Mouse (Mus musculus) megakaryocyte, embryonic 14.5 days (primary cell): Measurements from ENCODE around the gene Toe1. TPM values are rescaled to one million over a fixed set of nuclear protein-coding genes. Genes with fewer than 3 reads are reported as not detected.

Experiments
- H3K27me3 ChIP-seq: replicated peaks from 2 replicates; pipeline ENCODE3; 2012; ENCODE audit warnings: inconsistent platforms
- H3K36me3 ChIP-seq: replicated peaks from 2 replicates; pipeline ENCODE3; 2012; ENCODE audit warnings: low read length, inconsistent platforms, mixed read lengths
- H3K4me1 ChIP-seq: 2 replicates; pipeline ENCODE4 v1.6.1; 2012; ENCODE audit warnings: inconsistent platforms
- H3K4me3 ChIP-seq: replicated peaks from 2 replicates; pipeline ENCODE3; 2012; ENCODE audit warnings: moderate library complexity, mild to moderate bottlenecking, inconsistent platforms
- H3K9me3 ChIP-seq: 2 replicates; pipeline ENCODE4 v1.6.1; 2012; ENCODE audit warnings: inconsistent platforms
- FLI1 ChIP-seq: IDR thresholded peaks from 2 replicates; pipeline ENCODE4 v1.6.1; 2012; ENCODE audit warnings: low read length, inconsistent platforms, mixed read lengths
- GATA1 ChIP-seq: IDR thresholded peaks from 3 replicates; pipeline ENCODE4 v1.6.1; 2012; ENCODE audit warnings: mixed read lengths, low read length, inconsistent platforms, borderline replicate concordance
- polyA plus RNA-seq: library from polyadenylated mRNA; stranded (reverse); fragments of >175 nt; gene quantifications from 2 replicates; pipeline ENCODE4 v1.2.3, GENCODE M21; 2012; ENCODE audit warnings: low replicate concordance; ENCODE audit not compliant: insufficient read depth

The Toe1 gene
- polyA plus RNA-seq, 1 experiment: 1.3 TPM

- H3K4me1 ChIP-seq: no peaks in the 10 kb centered on the region
- TF ChIP-seq FLI1 (no peak), GATA1 (no peak)
- H3K27me3 ChIP-seq: no peaks in the 10 kb centered on the region
- H3K36me3 ChIP-seq: no peaks in the 10 kb centered on the region
- no peak overlapping the region for H3K4me3 ChIP-seq
- H3K9me3 ChIP-seq: no peaks in the 10 kb centered on the region
Observed at GRCm38 (mm10) chr4:116794273-116794672, 13.2 kb downstream of the Toe1 start.

- no peaks in the 10 kb centered on the region for H3K27me3 ChIP-seq
- H3K9me3 ChIP-seq: no peaks in the 10 kb centered on the region
- TF ChIP-seq FLI1 (no peak), GATA1 (no peak)
Observed at GRCm38 (mm10) chr4:116792453-116792852, 15.0 kb downstream of the Toe1 start.

GRCm38 (mm10) chr4:116788956-116789355 is 18.5 kb downstream of the Toe1 start:
- TF ChIP-seq FLI1: no peak
- no peak for TF ChIP-seq GATA1
- no peaks in the 10 kb centered on the region for H3K27me3 ChIP-seq
- H3K4me3 ChIP-seq: no peak overlapping the region
- H3K9me3 ChIP-seq: no peaks in the 10 kb centered on the region; the same call in 1 of the 2 replicates
- H3K36me3 ChIP-seq: no peaks in the 10 kb centered on the region
- peaks cover 11% of the 10 kb centered on the region for H3K4me1 ChIP-seq

More at GRCm38 (mm10) chr4:116792453-116792852, 15.0 kb downstream of the Toe1 start:
- no peaks in the 10 kb centered on the region for H3K36me3 ChIP-seq
- peaks cover 11% of the 10 kb centered on the region for H3K4me1 ChIP-seq
- H3K4me3 ChIP-seq: no peak overlapping the region

- TF ChIP-seq FLI1 (no peak), GATA1 (no peak)
Observed at GRCm38 (mm10) chr4:116787985-116788760, 19.3 kb downstream of the Toe1 start.

GRCm38 (mm10) chr4:116786587-116786986 is 20.9 kb downstream of the Toe1 start:
- Histone ChIP-seq H3K4me1 (peaks cover 11% of the 10 kb centered on the region), H3K27me3 (no peaks in the 10 kb centered on the region), H3K9me3 (no peaks in the 10 kb centered on the region; the same call in 1 of the 2 replicates), H3K36me3 (no peaks in the 10 kb centered on the region), H3K4me3 (no peak overlapping the region)
- TF ChIP-seq GATA1 (no peak), FLI1 (no peak)

More at GRCm38 (mm10) chr4:116787985-116788760, 19.3 kb downstream of the Toe1 start:
- no peaks in the 10 kb centered on the region for H3K27me3 ChIP-seq
- no peaks in the 10 kb centered on the region; the same call in 1 of the 2 replicates for H3K9me3 ChIP-seq
- peak overlapping the region; percentile 36 for H3K4me3 ChIP-seq
- H3K4me1 ChIP-seq: peaks cover 11% of the 10 kb centered on the region
- no peaks in the 10 kb centered on the region for H3K36me3 ChIP-seq

GRCm38 (mm10) chr4:116782171-116782570 is 25.3 kb downstream of the Toe1 start:
- TF ChIP-seq FLI1 (no peak), GATA1 (no peak)
- Histone ChIP-seq H3K4me1 (no peaks in the 10 kb centered on the region), H3K36me3 (no peaks in the 10 kb centered on the region), H3K9me3 (no peaks in the 10 kb centered on the region; the same call in 1 of the 2 replicates), H3K4me3 (no peak overlapping the region), H3K27me3 (peaks cover 2% of the 10 kb centered on the region)

GRCm38 (mm10) chr4:116781366-116781765 is 26.1 kb downstream of the Toe1 start:
- Histone ChIP-seq H3K9me3 (no peaks in the 10 kb centered on the region; the same call in 1 of the 2 replicates), H3K36me3 (no peaks in the 10 kb centered on the region), H3K4me3 (peak overlapping the region; percentile 47), H3K27me3 (peaks cover 2% of the 10 kb centered on the region), H3K4me1 (no peaks in the 10 kb centered on the region)
- TF ChIP-seq FLI1 (no peak), GATA1 (no peak)

GRCm38 (mm10) chr4:116780541-116780940 is 26.9 kb downstream of the Toe1 start:
- H3K9me3 ChIP-seq: no peaks in the 10 kb centered on the region
- no peaks in the 10 kb centered on the region for H3K36me3 ChIP-seq
- no peaks in the 10 kb centered on the region for H3K4me1 ChIP-seq
- TF ChIP-seq FLI1: no peak
- no peak for TF ChIP-seq GATA1
- peaks cover 2% of the 10 kb centered on the region for H3K27me3 ChIP-seq
- H3K4me3 ChIP-seq: no peak overlapping the region

GRCm38 (mm10) chr4:116777079-116777478 is 30.4 kb downstream of the Toe1 start:
- no peaks in the 10 kb centered on the region for H3K9me3 ChIP-seq
- H3K36me3 ChIP-seq: no peaks in the 10 kb centered on the region
- H3K27me3 ChIP-seq: peaks cover 2% of the 10 kb centered on the region
- no peaks in the 10 kb centered on the region for H3K4me1 ChIP-seq
- H3K4me3 ChIP-seq: no peak overlapping the region
- TF ChIP-seq FLI1 (no peak), GATA1 (no peak)

- no peaks in the 10 kb centered on the region for H3K9me3 ChIP-seq
- H3K4me1 ChIP-seq: no peaks in the 10 kb centered on the region
- no peaks in the 10 kb centered on the region for H3K36me3 ChIP-seq
- TF ChIP-seq GATA1 (no peak), FLI1 (no peak)
- no peak overlapping the region for H3K4me3 ChIP-seq
- peaks cover 1% of the 10 kb centered on the region for H3K27me3 ChIP-seq
Observed at GRCm38 (mm10) chr4:116776391-116776790, 31.0 kb downstream of the Toe1 start.
